Mouse (Mus musculus): ENCODE results near the gene Lcorl. TPM values are rescaled to one million over a fixed set of nuclear protein-coding genes. Genes with fewer than 3 reads are reported as not detected.

The Lcorl gene
- polyA plus RNA-seq, 1 experiment from 2014 or later, result 21.5 TPM

DNA sequence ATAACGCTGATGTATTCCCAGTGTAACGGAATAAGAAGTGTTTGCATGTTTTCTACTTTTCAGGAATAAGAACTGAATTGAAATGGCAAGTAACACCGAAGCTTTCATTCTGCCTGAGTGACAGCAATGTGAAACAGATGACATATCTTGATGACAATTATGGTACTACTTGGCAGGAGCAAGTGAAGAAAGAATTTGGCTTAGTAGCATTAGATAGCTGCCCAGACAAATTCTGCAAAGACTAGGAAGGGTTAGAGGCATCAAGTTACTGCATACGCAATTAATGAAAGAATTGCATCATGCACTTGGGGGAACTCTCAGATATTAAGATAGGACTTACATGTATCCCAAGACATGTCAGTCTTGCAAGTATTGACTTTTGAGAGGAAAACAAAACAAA, 18.1 kb upstream of the Lcorl start:
- no peak for DNase-seq (ENCODE audit: low spot score)
- H3K4me1 ChIP-seq (replicated peaks; ENCODE audit: control insufficient read depth, insufficient read depth), result no peaks in the 10 kb centered on the region
- 75% methylated on average over 4 of the region's 4 CpGs for WGBS

DNA sequence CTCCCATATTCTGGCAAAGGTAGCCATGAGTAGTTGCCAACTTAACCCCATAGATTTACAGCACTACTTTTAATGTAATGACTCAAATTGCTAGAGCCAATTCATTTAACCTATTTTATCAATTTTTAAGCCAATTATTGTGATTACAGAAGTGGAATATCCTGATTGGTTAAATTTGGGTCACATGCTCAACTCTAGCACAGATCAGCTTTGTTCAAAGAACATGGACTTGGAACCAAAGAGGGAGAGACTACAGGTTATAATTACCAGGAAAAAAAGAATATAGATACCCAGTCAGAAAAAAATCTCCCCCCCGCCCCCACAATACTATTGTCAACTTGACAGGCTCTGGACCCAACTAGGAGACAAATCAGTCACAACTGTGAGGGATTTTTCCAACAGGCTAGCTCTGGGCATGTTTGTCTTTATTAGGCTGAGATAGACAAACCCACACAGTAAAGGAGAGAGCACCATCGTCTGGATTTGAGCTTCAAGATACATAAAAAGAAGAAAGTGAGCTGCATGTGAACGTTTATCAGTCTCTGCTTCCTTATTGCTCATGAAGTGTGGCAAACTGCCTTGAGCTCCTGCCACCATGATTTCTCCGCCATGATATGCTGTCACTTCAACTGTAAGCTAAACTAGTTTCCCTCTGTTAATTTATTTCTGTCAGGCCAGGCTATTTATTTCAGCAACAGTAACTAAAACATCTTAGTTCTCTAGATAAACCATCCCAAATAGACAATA, 17.0 kb upstream of the Lcorl start:
- no peaks in the 10 kb centered on the region for H3K36me3 ChIP-seq (ENCODE audit: control insufficient read depth, insufficient read depth, low read length)
- no peaks in the 10 kb centered on the region for H3K4me1 ChIP-seq (replicated peaks; ENCODE audit: control insufficient read depth, insufficient read depth)
- H3K9ac ChIP-seq (ENCODE audit: low read length), result no peak overlapping the region
- TF ChIP-seq CTCF (IDR thresholded peaks at IDR 0.05; ENCODE audit: low read depth) (no peak), EP300 (optimal IDR thresholded peaks at IDR 0.05) (no peak)
- WGBS, result 77% methylated on average over 4 of the region's 4 CpGs
- H3K4me3 ChIP-seq (ENCODE audit: low read depth, low read length), result no peak overlapping the region
- no peak for DNase-seq (ENCODE audit: low spot score)
- no peaks in the 10 kb centered on the region for H3K27me3 ChIP-seq (ENCODE audit: control insufficient read depth, insufficient read depth, low read length)
- no peak overlapping the region for H3K4me2 ChIP-seq (replicated peaks; ENCODE audit: low read depth)
- no peak overlapping the region for H3K27ac ChIP-seq (replicated peaks)
- no peak for ATAC-seq (ENCODE audit: low FRiP score, low TSS enrichment)
- no peaks in the 10 kb centered on the region for H3K9me3 ChIP-seq (ENCODE audit: control insufficient read depth, low read length)

More for the DNA sequence above, 18.1 kb upstream of the Lcorl start:
- H3K27me3 ChIP-seq (ENCODE audit: control insufficient read depth, insufficient read depth, low read length), result no peaks in the 10 kb centered on the region
- no peaks in the 10 kb centered on the region for H3K9me3 ChIP-seq (ENCODE audit: control insufficient read depth, low read length)
- H3K4me3 ChIP-seq (ENCODE audit: low read depth, low read length), result no peak overlapping the region
- H3K4me2 ChIP-seq (replicated peaks; ENCODE audit: low read depth), result no peak overlapping the region
- ATAC-seq (ENCODE audit: low FRiP score, low TSS enrichment), result no peak
- TF ChIP-seq EP300 (optimal IDR thresholded peaks at IDR 0.05) (no peak), CTCF (IDR thresholded peaks at IDR 0.05; ENCODE audit: low read depth) (no peak)
- no peaks in the 10 kb centered on the region for H3K36me3 ChIP-seq (ENCODE audit: control insufficient read depth, insufficient read depth, low read length)
- no peak overlapping the region for H3K27ac ChIP-seq (replicated peaks)
- no peak overlapping the region for H3K9ac ChIP-seq (ENCODE audit: low read length)

DNA sequence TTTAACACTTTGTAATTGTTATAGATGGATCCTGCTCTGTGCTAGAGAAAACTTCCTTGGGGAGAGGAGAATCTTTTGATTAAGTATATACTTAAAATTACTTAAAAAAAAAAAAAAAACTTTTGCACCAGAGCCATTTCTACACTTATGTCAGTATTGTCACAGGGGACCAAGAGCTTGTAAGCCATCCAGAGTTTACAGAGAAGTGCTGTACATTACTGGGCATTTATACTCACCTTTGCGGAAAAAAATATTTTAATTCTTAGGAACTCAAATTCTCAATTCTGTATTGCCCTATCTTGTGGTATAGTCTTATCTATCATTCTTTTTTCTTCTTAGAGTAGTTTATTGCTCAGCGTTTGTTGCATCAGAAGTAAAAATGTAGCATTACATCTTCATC, 953 bp upstream of the Lcorl start:
- no peak overlapping the region for H3K27ac ChIP-seq (replicated peaks)
- no peak for DNase-seq (ENCODE audit: low spot score)
- H3K27me3 ChIP-seq (ENCODE audit: control insufficient read depth, insufficient read depth, low read length), result no peaks in the 10 kb centered on the region
- no peak for ATAC-seq (ENCODE audit: low FRiP score, low TSS enrichment)
- peak overlapping the region; percentile 83; the same call in 1 of the 2 replicates for H3K4me2 ChIP-seq (replicated peaks; ENCODE audit: low read depth)
- no peak overlapping the region for H3K9ac ChIP-seq (ENCODE audit: low read length)
- H3K4me1 ChIP-seq (replicated peaks; ENCODE audit: control insufficient read depth, insufficient read depth), result no peaks in the 10 kb centered on the region
- no peaks in the 10 kb centered on the region for H3K36me3 ChIP-seq (ENCODE audit: control insufficient read depth, insufficient read depth, low read length)
- TF ChIP-seq EP300 (optimal IDR thresholded peaks at IDR 0.05), result no peak
- TF ChIP-seq CTCF (IDR thresholded peaks at IDR 0.05; ENCODE audit: low read depth), result no peak
- H3K9me3 ChIP-seq (ENCODE audit: control insufficient read depth, low read length), result no peaks in the 10 kb centered on the region
- no peak overlapping the region for H3K4me3 ChIP-seq (ENCODE audit: low read depth, low read length)
- WGBS, result 91% methylated on average over 2 of the region's 2 CpGs

DNA sequence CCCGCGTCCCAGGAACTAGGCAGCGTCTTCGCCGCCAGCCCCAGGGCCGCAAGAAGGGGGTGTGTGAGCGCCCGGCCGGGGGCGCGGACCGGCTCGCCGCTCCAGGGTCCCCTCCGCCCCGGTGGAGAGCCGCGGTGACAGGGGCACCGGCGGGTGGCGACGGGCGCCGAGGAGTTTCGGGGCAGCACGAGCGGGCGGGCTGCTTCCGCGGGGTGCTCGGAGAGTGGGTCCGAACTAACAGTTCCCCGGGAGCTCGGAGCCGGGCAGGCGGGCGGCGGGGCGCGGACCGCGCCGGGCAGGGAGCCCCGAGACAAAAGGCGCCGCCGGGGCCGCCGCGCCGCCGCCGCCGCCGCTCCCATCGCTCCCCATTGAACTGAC, 550 bp downstream of the Lcorl start:
- WGBS, result 0% methylated on average over 33 of the region's 56 CpGs
- peak overlapping the region; percentile 83 for H3K4me2 ChIP-seq (replicated peaks; ENCODE audit: low read depth)
- no peak for DNase-seq (ENCODE audit: low spot score)
- H3K9me3 ChIP-seq (ENCODE audit: control insufficient read depth, low read length), result no peaks in the 10 kb centered on the region
- ATAC-seq (ENCODE audit: low FRiP score, low TSS enrichment), result no peak
- peak overlapping the region; percentile 90 for H3K9ac ChIP-seq (ENCODE audit: low read length)
- H3K4me1 ChIP-seq (replicated peaks; ENCODE audit: control insufficient read depth, insufficient read depth), result no peaks in the 10 kb centered on the region
- peak overlapping the region; percentile 84 for H3K4me3 ChIP-seq (ENCODE audit: low read depth, low read length)
- H3K27ac ChIP-seq (replicated peaks), result peak overlapping the region; percentile 98
- no peaks in the 10 kb centered on the region for H3K36me3 ChIP-seq (ENCODE audit: control insufficient read depth, insufficient read depth, low read length)
- no peaks in the 10 kb centered on the region for H3K27me3 ChIP-seq (ENCODE audit: control insufficient read depth, insufficient read depth, low read length)
- TF ChIP-seq CTCF (IDR thresholded peaks at IDR 0.05; ENCODE audit: low read depth) (no peak), EP300 (optimal IDR thresholded peaks at IDR 0.05) (no peak)

DNA sequence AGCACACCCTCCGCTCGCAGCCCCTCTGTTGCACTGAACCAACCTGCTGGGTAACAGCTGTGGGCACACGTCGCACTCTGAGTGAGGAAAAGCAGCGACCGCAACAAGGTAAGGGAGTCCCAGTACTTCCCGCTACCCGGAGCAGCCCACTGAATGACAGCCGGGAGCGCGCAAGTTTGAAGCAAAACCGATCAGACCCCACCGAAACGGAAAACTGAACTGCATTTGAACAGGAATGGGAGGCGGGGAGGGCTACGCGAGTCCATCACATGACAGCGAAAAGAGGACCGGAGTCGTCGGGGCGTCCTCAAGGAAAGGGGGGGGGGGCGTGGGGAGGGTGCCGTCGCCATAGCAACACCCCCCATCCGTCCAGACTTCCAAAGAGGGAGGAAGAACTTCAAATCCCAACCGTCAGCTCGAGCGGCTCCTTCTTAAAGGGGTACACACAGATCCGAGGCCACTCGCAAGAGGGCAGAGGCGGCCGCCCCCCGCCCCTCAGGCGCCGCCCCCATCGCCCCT, 1.1 kb downstream of the Lcorl start:
- Histone ChIP-seq H3K4me2 (replicated peaks; ENCODE audit: low read depth) (peak overlapping the region; percentile 83), H3K4me1 (replicated peaks; ENCODE audit: control insufficient read depth, insufficient read depth) (no peaks in the 10 kb centered on the region), H3K36me3 (ENCODE audit: control insufficient read depth, insufficient read depth, low read length) (no peaks in the 10 kb centered on the region), H3K27me3 (ENCODE audit: control insufficient read depth, insufficient read depth, low read length) (no peaks in the 10 kb centered on the region), H3K9ac (ENCODE audit: low read length) (peak overlapping the region; percentile 90), H3K9me3 (ENCODE audit: control insufficient read depth, low read length) (no peaks in the 10 kb centered on the region), H3K4me3 (ENCODE audit: low read depth, low read length) (peak overlapping the region; percentile 84), H3K27ac (replicated peaks) (peak overlapping the region; percentile 98)
- no peak for TF ChIP-seq CTCF (IDR thresholded peaks at IDR 0.05; ENCODE audit: low read depth)
- TF ChIP-seq EP300 (optimal IDR thresholded peaks at IDR 0.05), result no peak
- DNase-seq (ENCODE audit: low spot score) (peak; percentile 71), ATAC-seq (ENCODE audit: low FRiP score, low TSS enrichment) (peak; percentile 9; the same call in 1 of the 2 replicates)
- WGBS, result 1% methylated on average over 35 of the region's 37 CpGs
